Mouse (Mus musculus): ENCODE measurements around the gene Fasn.

DNA sequence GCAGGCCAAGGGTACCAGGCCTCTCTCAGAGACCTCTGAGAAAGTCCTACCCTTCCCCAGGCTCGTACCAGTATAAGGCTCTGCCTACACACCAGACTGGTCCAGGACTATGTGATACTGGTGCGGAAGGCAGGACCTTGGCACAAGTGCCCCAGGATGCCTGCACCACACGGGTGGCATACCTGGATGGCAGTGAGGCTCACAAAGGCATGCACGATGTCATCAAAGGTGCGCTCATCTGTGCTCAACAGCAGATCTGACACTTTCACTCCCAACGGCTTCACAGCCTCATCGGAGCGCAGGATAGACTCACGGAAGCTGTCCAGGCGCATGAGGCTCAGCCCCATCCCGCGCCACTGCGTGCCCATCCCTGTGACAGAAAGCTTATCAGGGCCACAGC, 6.1 kb downstream of the Fasn start:
- TF ChIP-seq POLR2A (IDR thresholded peaks at IDR 0.05; ENCODE audit: low read depth, low read length), result no peak
- no peak for TF ChIP-seq CTCF (IDR thresholded peaks at IDR 0.05; ENCODE audit: extremely low read depth, insufficient read depth, insufficient read length, insufficient replicate concordance)
